ENCODE assay signal across 10 mouse cellular contexts in the genomic region with DNA sequence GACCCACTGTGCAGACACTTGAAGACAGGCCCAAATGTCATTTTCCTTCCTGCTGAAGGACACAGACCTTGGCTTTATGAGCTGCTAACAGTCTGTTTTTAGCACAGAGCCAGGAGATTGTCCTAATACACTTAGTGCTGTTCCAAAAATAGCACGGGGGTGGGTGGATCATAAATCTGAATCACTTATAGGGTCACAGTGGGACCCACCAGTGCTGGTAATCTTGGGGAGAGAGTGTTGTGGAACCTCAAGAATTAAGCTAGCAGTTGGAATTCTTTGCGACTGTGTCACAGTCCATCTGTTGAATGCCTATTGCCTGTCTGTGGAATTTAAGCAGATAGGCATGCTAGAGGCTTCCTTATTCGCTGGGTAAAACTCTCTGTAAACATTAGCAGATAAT. TPM values are rescaled to one million over a fixed set of nuclear protein-coding genes. Genes with fewer than 3 reads are reported as not detected.
A peak's percentile ranks its signal among the peaks of the same experiment; 100 is the strongest.
DNase-seq lines count a peak whose midpoint lies in the region; ATAC-seq and TF ChIP-seq lines count a peak whose summit lies in the region.
"Had no signal": no experiment of that assay in that cellular context is flagged by ENCODE, and none has a peak within 500 bp of the region (broad histone marks: within the 10 kb centered on the region; RNA-seq: fewer than 3 reads in every experiment).

No protein-coding gene starts in this region.

- no peak overlapping the region for H3K9ac ChIP-seq in lung, embryonic 16.5 days (ENCODE audit: low read length)
- no peak overlapping the region for H3K9ac ChIP-seq in intestine, postnatal 0 days (ENCODE audit: low read depth, low read length)
- no peak overlapping the region for H3K9ac ChIP-seq in stomach, embryonic 16.5 days (ENCODE audit: low read length)
- H3K9ac ChIP-seq: forebrain, embryonic 15.5 days; liver, embryonic 13.5 days had no signal

- H3K4me3 ChIP-seq in lung, embryonic 16.5 days (ENCODE audit: low read length): no peak overlapping the region
- H3K4me3 ChIP-seq in intestine, postnatal 0 days (ENCODE audit: low read depth, low read length): no peak overlapping the region
- H3K4me3 ChIP-seq in stomach, embryonic 16.5 days (replicated peaks; ENCODE audit: low read length): no peak overlapping the region
- no peak overlapping the region for H3K4me3 ChIP-seq in midbrain, embryonic 10.5 days
- H3K4me3 ChIP-seq: forebrain, embryonic 15.5 days; liver, embryonic 13.5 days had no signal

- 13% methylated on average over 3 of the region's 3 CpGs for WGBS in lung, embryonic 16.5 days
- 6% methylated on average over 3 of the region's 3 CpGs for WGBS in intestine, postnatal 0 days
- 16% methylated on average over 3 of the region's 3 CpGs for WGBS in stomach, embryonic 16.5 days
- 84% methylated on average over 3 of the region's 3 CpGs for WGBS in midbrain, embryonic 10.5 days

- peak overlapping the region; percentile 31; the same call in 1 of the 2 replicates for H3K4me2 ChIP-seq in lung, embryonic 16.5 days (ENCODE audit: low read depth, low read length)
- H3K4me2 ChIP-seq in intestine, postnatal 0 days (replicated peaks; ENCODE audit: low read depth): 0 out of 2 replicates have a peak overlapping the region, but pooled peaks have one; percentile 3
- no peak overlapping the region for H3K4me2 ChIP-seq in stomach, embryonic 16.5 days (ENCODE audit: low read depth, low read length)
- H3K4me2 ChIP-seq: forebrain, embryonic 15.5 days; liver, embryonic 13.5 days had no signal

- peak; percentile 89 for ATAC-seq in lung, embryonic 16.5 days (ENCODE audit: low read depth)
- no peak for ATAC-seq in intestine, postnatal 0 days
- ATAC-seq in stomach, embryonic 16.5 days (ENCODE audit: insufficient read depth, low FRiP score): 0 out of 2 replicates have a peak, but pooled peaks have one; percentile 15
- no peak for ATAC-seq in monocyte, adult 5-6 weeks (replicated peaks; ENCODE audit: insufficient number of reproducible peaks, low FRiP score, low TSS enrichment, poor library complexity, severe bottlenecking)
- ATAC-seq: forebrain, embryonic 15.5 days had no signal

- H3K27ac ChIP-seq in lung, embryonic 16.5 days (ENCODE audit: low read length): peak overlapping the region; percentile 90
- no peak overlapping the region for H3K27ac ChIP-seq in intestine, postnatal 0 days (ENCODE audit: low read depth, low read length)
- peak overlapping the region; percentile 72 for H3K27ac ChIP-seq in stomach, embryonic 16.5 days (ENCODE audit: low read length)
- H3K27ac ChIP-seq in midbrain, embryonic 10.5 days (replicated peaks): no peak overlapping the region
- H3K27ac ChIP-seq: forebrain, embryonic 15.5 days had no signal

- peaks cover 64% of the 10 kb centered on the region for H3K4me1 ChIP-seq in lung, embryonic 16.5 days (replicated peaks; ENCODE audit: control insufficient read depth, insufficient read depth, low read length)
- H3K4me1 ChIP-seq in intestine, postnatal 0 days (replicated peaks; ENCODE audit: control insufficient read depth, insufficient read depth, low read length): peaks cover 40% of the 10 kb centered on the region
- H3K4me1 ChIP-seq in stomach, embryonic 16.5 days (ENCODE audit: control insufficient read depth, insufficient read depth, low read length): peaks cover 60% of the 10 kb centered on the region
- peaks cover 24% of the 10 kb centered on the region; the same call in 1 of the 2 replicates for H3K4me1 ChIP-seq in midbrain, embryonic 10.5 days

- no peak for TF ChIP-seq CTCF in intestine, postnatal 0 days (IDR thresholded peaks at IDR 0.05; ENCODE audit: low read depth)

- H3K9me3 ChIP-seq in lung, embryonic 16.5 days (ENCODE audit: control insufficient read depth, low read length): no peaks in the 10 kb centered on the region
- no peaks in the 10 kb centered on the region for H3K9me3 ChIP-seq in intestine, postnatal 0 days (ENCODE audit: control insufficient read depth)
- H3K9me3 ChIP-seq in stomach, embryonic 16.5 days (replicated peaks; ENCODE audit: control insufficient read depth, low read length): no peaks in the 10 kb centered on the region
- H3K9me3 ChIP-seq in midbrain, embryonic 10.5 days (replicated peaks): no peaks in the 10 kb centered on the region
- H3K9me3 ChIP-seq: forebrain, embryonic 15.5 days; liver, embryonic 13.5 days had no signal

- H3K36me3 ChIP-seq in lung, embryonic 16.5 days (ENCODE audit: control insufficient read depth, insufficient read depth, low read length): 0 out of 2 replicates have a peak, but pooled peaks cover 4% of the 10 kb centered on the region
- H3K36me3 ChIP-seq in intestine, postnatal 0 days (ENCODE audit: control insufficient read depth, insufficient read depth): peaks cover 7% of the 10 kb centered on the region; the same call in 1 of the 2 replicates
- no peaks in the 10 kb centered on the region for H3K36me3 ChIP-seq in stomach, embryonic 16.5 days (ENCODE audit: control insufficient read depth, insufficient read depth, low read length)
- no peaks in the 10 kb centered on the region for H3K36me3 ChIP-seq in midbrain, embryonic 10.5 days
- H3K36me3 ChIP-seq: forebrain, embryonic 15.5 days; liver, embryonic 13.5 days had no signal

- no peaks in the 10 kb centered on the region for H3K27me3 ChIP-seq in lung, embryonic 16.5 days (ENCODE audit: control insufficient read depth, insufficient read depth, low read depth, low read length)
- no peaks in the 10 kb centered on the region for H3K27me3 ChIP-seq in intestine, postnatal 0 days (replicated peaks; ENCODE audit: control insufficient read depth, insufficient read depth, low read length)
- no peaks in the 10 kb centered on the region for H3K27me3 ChIP-seq in stomach, embryonic 16.5 days (ENCODE audit: control insufficient read depth, insufficient read depth, low read length)
- H3K27me3 ChIP-seq in midbrain, embryonic 10.5 days (ENCODE audit: low read depth, poor library complexity, severe bottlenecking): no peaks in the 10 kb centered on the region
- H3K27me3 ChIP-seq: forebrain, embryonic 15.5 days; liver, embryonic 13.5 days had no signal

- DNase-seq in adrenal gland, postnatal 10 days: peak; percentile 56
- no peak for DNase-seq in adrenal gland, postnatal 4 days (ENCODE audit: low spot score in 2 of 2)
- no peak for DNase-seq in lung, postnatal 14 days
- DNase-seq in midbrain, embryonic 10.5 days (ENCODE audit: low spot score): no peak
- DNase-seq: liver, embryonic 13.5 days had no signal

RNA-seq across cellular contexts. Expression of a gene that starts 24.2 kb away (rescaled TPM):
- 100 to 1,000 TPM; 182 to 201 TPM for total RNA-seq in adrenal gland, postnatal 10 days (2021)
- total RNA-seq in adrenal gland, postnatal 4 days (2021): 100 to 1,000 TPM; 169 to 182 TPM
- 162 and 164 TPM in 2 replicates for polyA plus RNA-seq in lung, embryonic 16.5 days (2015; fragmentation: Nextera tagmentation; extraction: Ambion mirVana)
- polyA plus RNA-seq in intestine, postnatal 0 days (2015; fragmentation: Nextera tagmentation; extraction: Ambion mirVana): 94.4 and 99.0 TPM in 2 replicates
- polyA plus RNA-seq in stomach, embryonic 16.5 days (2015; fragmentation: Nextera tagmentation; extraction: Ambion mirVana): 131 and 136 TPM in 2 replicates
- total RNA-seq in monocyte, adult 5-6 weeks (2017): 77.3 to 125 TPM (median 112 TPM) in 3 replicates
- polyA plus RNA-seq in midbrain, embryonic 10.5 days (2016; fragmentation: Nextera tagmentation; extraction: Ambion mirVana): 24.0 and 30.5 TPM in 2 replicates

Comparison
In these comparisons a context has a peak if more than half of its experiments do, and no peak if none do; other contexts are left out.
1. ATAC-seq: peak in lung, embryonic 16.5 days (single experiment) and stomach, embryonic 16.5 days (single experiment); none in intestine, postnatal 0 days (single experiment) and monocyte, adult 5-6 weeks (single experiment).
2. H3K27ac ChIP-seq: peak in lung, embryonic 16.5 days (single experiment) and stomach, embryonic 16.5 days (single experiment); none in intestine, postnatal 0 days (single experiment) and midbrain, embryonic 10.5 days (single experiment).